Mouse (Mus musculus): Measurements from ENCODE around the gene Aldh1l1. TPM values are rescaled to one million over a fixed set of nuclear protein-coding genes. Genes with fewer than 3 reads are reported as not detected.

Gene Aldh1l1
- polyA plus RNA-seq, 2 experiments = 1.5 to 2.1 TPM

DNA sequence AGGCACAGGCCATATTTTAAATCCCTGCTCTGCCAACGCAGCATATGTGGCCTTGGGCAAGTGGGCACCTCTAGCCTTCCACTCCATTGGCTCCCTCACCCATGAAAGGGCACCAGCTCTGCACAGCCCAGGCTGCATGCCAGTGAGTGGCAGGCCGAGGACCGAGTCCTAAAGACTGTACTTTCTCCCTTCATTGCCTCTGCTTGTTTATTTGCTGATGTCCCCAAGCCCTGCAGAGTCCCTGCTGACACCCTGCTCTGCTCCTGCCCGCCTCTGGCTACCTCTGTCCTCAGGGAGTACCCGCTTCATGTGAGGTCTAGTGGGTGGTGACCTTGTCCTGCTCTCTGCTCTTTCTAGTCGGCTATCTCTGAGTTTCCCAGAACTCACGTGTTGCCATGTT is 116.9 kb downstream of the Aldh1l1 start:
- no peak overlapping the region for H3K27ac ChIP-seq (replicated peaks; ENCODE audit: low read depth, low read length)
- H3K4me2 ChIP-seq (replicated peaks; ENCODE audit: low read depth, low read length, severe bottlenecking) = no peak overlapping the region
- H3K9me3 ChIP-seq (ENCODE audit: control insufficient read depth, low read length) = no peaks in the 10 kb centered on the region
- ATAC-seq (ENCODE audit: low FRiP score, low read depth) (no peak), DNase-seq (ENCODE audit: low spot score) (no peak)
- no peaks in the 10 kb centered on the region for H3K36me3 ChIP-seq (ENCODE audit: control insufficient read depth, insufficient read depth, low read length)
- H3K4me1 ChIP-seq (ENCODE audit: control insufficient read depth, insufficient read depth, low read length) = peaks cover 6% of the 10 kb centered on the region
- WGBS = 67% methylated on average over 7 of the region's 7 CpGs
- TF ChIP-seq POLR2A (IDR thresholded peaks at IDR 0.05; ENCODE audit: borderline replicate concordance, extremely low read depth, insufficient read depth, insufficient read length) = no peak
- H3K27me3 ChIP-seq (ENCODE audit: control insufficient read depth, insufficient read depth, low read length) = no peaks in the 10 kb centered on the region
- H3K4me3 ChIP-seq (replicated peaks; ENCODE audit: low read length) = no peak overlapping the region
- H3K9ac ChIP-seq (ENCODE audit: low read depth, low read length, severe bottlenecking) = no peak overlapping the region

DNA sequence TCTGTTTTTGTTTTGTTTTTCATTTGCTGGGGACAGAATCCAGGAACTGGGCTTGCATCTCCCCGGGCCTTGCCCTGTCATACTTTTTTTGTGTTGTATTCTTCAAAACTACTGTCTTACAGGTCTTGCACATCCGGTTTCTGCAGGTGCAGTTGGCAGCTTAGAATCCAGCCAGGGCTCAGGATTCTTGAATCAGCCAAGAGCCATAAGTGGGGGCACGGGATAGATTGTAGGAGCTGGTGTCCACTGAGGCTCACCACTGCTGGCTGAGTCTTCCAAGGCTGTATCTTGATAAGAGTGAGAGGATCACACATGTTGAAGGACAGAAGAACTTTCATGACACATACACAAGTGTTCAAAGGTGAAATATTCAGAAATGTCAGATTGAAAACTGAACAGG is 117.9 kb downstream of the Aldh1l1 start:
- H3K9ac ChIP-seq (ENCODE audit: low read depth, low read length, severe bottlenecking) = no peak overlapping the region
- 57% methylated on average over 3 of the region's 3 CpGs for WGBS
- no peaks in the 10 kb centered on the region for H3K36me3 ChIP-seq (ENCODE audit: control insufficient read depth, insufficient read depth, low read length)
- no peak for ATAC-seq (ENCODE audit: low FRiP score, low read depth)
- peak overlapping the region; percentile 93 for H3K4me2 ChIP-seq (replicated peaks; ENCODE audit: low read depth, low read length, severe bottlenecking)
- H3K4me1 ChIP-seq (ENCODE audit: control insufficient read depth, insufficient read depth, low read length) = peaks cover 6% of the 10 kb centered on the region
- H3K27me3 ChIP-seq (ENCODE audit: control insufficient read depth, insufficient read depth, low read length) = no peaks in the 10 kb centered on the region
- no peak overlapping the region for H3K27ac ChIP-seq (replicated peaks; ENCODE audit: low read depth, low read length)
- peak overlapping the region; percentile 62 for H3K4me3 ChIP-seq (replicated peaks; ENCODE audit: low read length)
- DNase-seq (ENCODE audit: low spot score) = no peak
- TF ChIP-seq POLR2A (IDR thresholded peaks at IDR 0.05; ENCODE audit: borderline replicate concordance, extremely low read depth, insufficient read depth, insufficient read length) = no peak
- no peaks in the 10 kb centered on the region for H3K9me3 ChIP-seq (ENCODE audit: control insufficient read depth, low read length)

DNA sequence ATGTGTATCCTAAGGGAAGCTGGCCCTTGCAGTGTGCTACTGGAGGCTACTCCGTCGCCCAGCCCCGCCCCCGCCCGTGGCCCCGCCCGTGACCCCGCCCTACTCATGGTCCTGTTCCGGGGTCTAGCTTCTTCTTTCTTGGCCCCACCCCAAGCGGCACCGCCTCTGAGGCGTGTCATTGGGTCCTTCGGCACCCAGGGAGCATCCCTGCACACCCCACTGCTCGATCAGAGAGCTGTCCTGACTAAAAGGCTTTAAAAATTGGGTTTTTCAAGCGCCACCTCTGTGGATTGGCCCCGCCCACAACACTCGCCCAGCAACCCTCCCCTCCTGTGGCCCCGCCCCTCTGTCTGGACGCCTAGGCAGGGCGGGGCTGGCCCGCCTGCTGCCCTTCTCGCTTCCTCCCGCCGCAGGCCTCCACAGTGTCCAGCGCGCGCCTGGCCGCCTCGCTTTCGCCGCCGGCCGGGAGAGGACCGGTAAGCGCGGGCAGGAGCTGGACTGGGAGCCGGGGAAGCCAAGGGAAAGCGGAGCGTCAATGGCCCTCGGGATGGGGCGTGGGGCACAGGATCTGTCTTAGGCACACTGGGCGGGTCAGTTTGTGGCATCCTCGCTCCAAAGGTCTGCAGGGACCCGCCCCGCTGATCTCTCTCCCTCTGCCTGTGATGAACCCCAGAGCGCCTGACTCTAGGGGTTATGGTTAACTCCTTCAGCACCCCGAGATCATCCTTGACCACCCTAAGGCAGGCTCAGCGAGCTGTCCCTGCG is 118.5 kb downstream of the Aldh1l1 start, which contains the start of gene Slc41a3:
Gene Slc41a3 (plus strand): TSS at position 193 of the 765 bp plus-strand sequence.
- TF ChIP-seq POLR2A (IDR thresholded peaks at IDR 0.05; ENCODE audit: borderline replicate concordance, extremely low read depth, insufficient read depth, insufficient read length) = no peak
- no peaks in the 10 kb centered on the region for H3K9me3 ChIP-seq (ENCODE audit: control insufficient read depth, low read length)
- H3K27ac ChIP-seq (replicated peaks; ENCODE audit: low read depth, low read length) = no peak within 1 kb of the TSS
- DNase-seq (ENCODE audit: low spot score) (peak; percentile 84), ATAC-seq (ENCODE audit: low FRiP score, low read depth) (peak; percentile 93)
- peak within 1 kb of the TSS; percentile 93 for H3K4me2 ChIP-seq (replicated peaks; ENCODE audit: low read depth, low read length, severe bottlenecking)
- peak within 1 kb of the TSS; percentile 66 for H3K9ac ChIP-seq (ENCODE audit: low read depth, low read length, severe bottlenecking)
- H3K4me1 ChIP-seq (ENCODE audit: control insufficient read depth, insufficient read depth, low read length) = peaks cover 6% of the 10 kb centered on the region
- no peaks in the 10 kb centered on the region for H3K36me3 ChIP-seq (ENCODE audit: control insufficient read depth, insufficient read depth, low read length)
- H3K27me3 ChIP-seq (ENCODE audit: control insufficient read depth, insufficient read depth, low read length) = no peaks in the 10 kb centered on the region
- WGBS = 2% methylated on average over 40 of the region's 49 CpGs
- H3K4me3 ChIP-seq (replicated peaks; ENCODE audit: low read length) = peak within 1 kb of the TSS; percentile 62

DNA sequence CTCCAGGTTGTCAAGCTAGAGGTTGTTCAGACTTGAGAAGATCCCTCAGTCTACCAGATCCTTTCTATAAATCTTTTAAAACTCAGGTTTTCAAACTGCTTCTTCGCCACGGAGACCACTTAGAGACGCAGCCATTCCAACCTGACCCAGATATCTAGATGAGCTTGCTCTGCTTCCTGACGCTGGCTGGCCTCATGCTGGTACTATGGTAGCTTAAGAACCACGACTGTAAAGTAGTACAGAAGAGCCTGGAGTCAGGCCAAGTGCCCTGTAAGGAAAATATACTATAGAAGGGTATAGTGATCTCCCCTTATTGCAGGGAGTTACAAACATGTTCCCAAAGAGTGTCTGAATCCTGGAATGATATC is 119.1 kb downstream of the Aldh1l1 start:
- 16% methylated on average over 5 of the region's 5 CpGs for WGBS
- peak overlapping the region; percentile 66 for H3K9ac ChIP-seq (ENCODE audit: low read depth, low read length, severe bottlenecking)
- no peak overlapping the region for H3K27ac ChIP-seq (replicated peaks; ENCODE audit: low read depth, low read length)

DNA sequence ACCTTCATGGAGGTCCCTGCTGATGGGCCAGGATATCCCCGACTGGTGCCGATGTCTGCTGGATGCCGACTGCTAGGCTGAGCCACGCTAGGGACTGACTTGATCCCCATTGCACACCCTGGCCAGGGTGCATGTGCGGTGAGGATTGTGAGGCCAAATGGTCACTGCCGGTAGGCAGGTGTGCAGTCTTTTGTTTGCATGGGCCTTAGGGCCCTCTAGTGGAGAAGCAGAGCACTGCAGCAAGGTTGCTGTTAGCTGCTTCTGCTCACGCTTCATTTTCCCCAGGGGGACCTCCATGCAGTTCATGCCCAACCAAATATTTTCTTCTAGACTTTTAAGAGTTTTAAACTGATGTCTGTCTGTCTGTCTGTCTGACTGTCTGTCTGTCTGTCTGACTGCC is 120.3 kb downstream of the Aldh1l1 start:
- no peak overlapping the region for H3K4me2 ChIP-seq (replicated peaks; ENCODE audit: low read depth, low read length, severe bottlenecking)
- H3K27me3 ChIP-seq (ENCODE audit: control insufficient read depth, insufficient read depth, low read length) = no peaks in the 10 kb centered on the region
- peaks cover 6% of the 10 kb centered on the region for H3K4me1 ChIP-seq (ENCODE audit: control insufficient read depth, insufficient read depth, low read length)
- no peak overlapping the region for H3K27ac ChIP-seq (replicated peaks; ENCODE audit: low read depth, low read length)
- TF ChIP-seq POLR2A (IDR thresholded peaks at IDR 0.05; ENCODE audit: borderline replicate concordance, extremely low read depth, insufficient read depth, insufficient read length) = no peak
- H3K4me3 ChIP-seq (replicated peaks; ENCODE audit: low read length) = no peak overlapping the region
- no peak overlapping the region for H3K9ac ChIP-seq (ENCODE audit: low read depth, low read length, severe bottlenecking)
- DNase-seq (ENCODE audit: low spot score) (peak; percentile 61), ATAC-seq (ENCODE audit: low FRiP score, low read depth) (no peak)
- 26% methylated on average over 7 of the region's 7 CpGs for WGBS
- H3K36me3 ChIP-seq (ENCODE audit: control insufficient read depth, insufficient read depth, low read length) = no peaks in the 10 kb centered on the region
- H3K9me3 ChIP-seq (ENCODE audit: control insufficient read depth, low read length) = no peaks in the 10 kb centered on the region

More for the DNA sequence above, 119.1 kb downstream of the Aldh1l1 start:
- H3K9me3 ChIP-seq (ENCODE audit: control insufficient read depth, low read length) = no peaks in the 10 kb centered on the region
- TF ChIP-seq POLR2A (IDR thresholded peaks at IDR 0.05; ENCODE audit: borderline replicate concordance, extremely low read depth, insufficient read depth, insufficient read length) = no peak
- no peak for ATAC-seq (ENCODE audit: low FRiP score, low read depth)
- H3K4me1 ChIP-seq (ENCODE audit: control insufficient read depth, insufficient read depth, low read length) = peaks cover 6% of the 10 kb centered on the region
- DNase-seq (ENCODE audit: low spot score) = no peak
- H3K4me3 ChIP-seq (replicated peaks; ENCODE audit: low read length) = peak overlapping the region; percentile 62
- H3K27me3 ChIP-seq (ENCODE audit: control insufficient read depth, insufficient read depth, low read length) = no peaks in the 10 kb centered on the region
- H3K4me2 ChIP-seq (replicated peaks; ENCODE audit: low read depth, low read length, severe bottlenecking) = peak overlapping the region; percentile 93
- H3K36me3 ChIP-seq (ENCODE audit: control insufficient read depth, insufficient read depth, low read length) = no peaks in the 10 kb centered on the region
